Mouse (Mus musculus) splenic B cell, adult 2 months (primary cell): Measurements from ENCODE around the gene Zfp786.
"Not testable (repeated sequence)": the region's sequence is repeated elsewhere in the genome, so short reads cannot be mapped to it uniquely, and the experiment has no call there.

Experiments used
- DNase-seq: peaks from one replicate; pipeline ENCODE4 v3.0.0-alpha.2; 2011; ENCODE audit warnings: low read depth, low spot score
- H3K27me3 ChIP-seq: 2 replicates; pipeline ENCODE4 v1.6.1; 2012; ENCODE audit warnings: mild to moderate bottlenecking, low read length, moderate library complexity, mixed read lengths; ENCODE audit not compliant: control insufficient read depth, poor library complexity, insufficient read depth, severe bottlenecking
- H3K36me3 ChIP-seq: 2 replicates; pipeline ENCODE4 v1.6.1; 2012; ENCODE audit warnings: mild to moderate bottlenecking, low read length, moderate library complexity, mixed read lengths; ENCODE audit not compliant: control insufficient read depth, poor library complexity, insufficient read depth, severe bottlenecking

Gene Zfp786

DNA sequence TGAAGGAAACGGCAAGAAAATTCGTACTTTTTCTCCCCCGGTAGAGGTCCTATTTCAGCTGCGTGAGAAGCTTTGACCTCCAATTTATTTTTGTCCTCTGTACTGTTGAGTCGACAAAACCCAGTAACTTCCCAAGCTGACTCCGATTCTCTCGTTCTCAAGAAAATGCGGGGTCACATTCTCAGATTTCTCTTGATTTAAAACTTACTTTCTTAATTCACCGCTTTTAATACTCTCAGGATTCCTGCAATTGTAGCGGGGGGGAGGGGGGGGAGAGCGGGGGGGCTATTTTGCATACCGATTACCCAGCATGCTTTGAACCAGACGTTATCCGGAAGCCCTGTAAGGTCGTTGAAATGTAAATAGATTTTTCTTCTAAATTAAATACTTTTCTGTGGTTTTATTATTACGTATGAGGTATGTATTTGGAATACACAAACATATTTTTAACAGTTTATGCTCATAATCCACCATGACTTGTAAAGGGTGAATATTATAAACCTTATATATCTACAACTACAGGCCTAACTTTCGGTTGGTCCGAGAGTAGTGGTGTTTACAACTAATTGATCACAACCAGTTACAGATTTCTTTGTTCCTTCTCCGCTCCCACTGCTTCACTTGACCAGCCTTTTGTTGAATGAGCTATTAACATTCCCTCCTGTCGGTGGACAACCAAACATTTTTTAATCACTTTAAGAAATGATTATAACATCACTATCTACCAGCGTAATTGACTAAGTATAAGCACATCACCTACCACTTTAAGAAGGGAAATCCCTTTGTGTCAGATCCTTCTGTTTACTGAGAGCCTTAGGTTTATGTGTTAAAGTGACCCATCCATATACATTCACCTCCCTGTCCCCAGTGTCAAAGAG, 49.3 kb downstream of the Zfp786 start:
- peak; percentile 87 for DNase-seq
- Histone ChIP-seq H3K36me3 (no peaks in the 10 kb centered on the region), H3K27me3 (no peaks in the 10 kb centered on the region)

DNA sequence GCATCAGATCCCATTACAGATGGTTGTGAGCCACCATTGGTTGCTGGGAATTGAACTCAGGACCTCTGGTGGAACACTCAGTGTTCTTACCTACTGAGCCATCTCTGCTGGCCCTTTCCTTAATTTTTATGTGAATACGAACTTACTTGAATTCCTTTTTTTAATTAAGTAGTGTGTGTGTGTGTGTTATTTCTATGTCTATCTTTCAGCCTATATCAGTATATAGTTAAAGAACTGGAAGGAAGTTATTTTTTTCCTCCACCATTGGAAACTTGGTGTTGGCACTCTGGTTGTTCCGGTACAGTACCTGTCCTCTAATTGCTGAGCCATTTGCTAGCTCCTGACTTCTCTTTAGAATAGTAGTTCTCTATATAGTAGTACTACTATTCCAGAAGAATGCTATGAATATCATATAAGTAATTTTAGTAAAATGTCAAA, 50.1 kb downstream of the Zfp786 start:
- Histone ChIP-seq H3K27me3 (no peaks in the 10 kb centered on the region), H3K36me3 (no peaks in the 10 kb centered on the region)
- DNase-seq: peak; percentile 53

DNA sequence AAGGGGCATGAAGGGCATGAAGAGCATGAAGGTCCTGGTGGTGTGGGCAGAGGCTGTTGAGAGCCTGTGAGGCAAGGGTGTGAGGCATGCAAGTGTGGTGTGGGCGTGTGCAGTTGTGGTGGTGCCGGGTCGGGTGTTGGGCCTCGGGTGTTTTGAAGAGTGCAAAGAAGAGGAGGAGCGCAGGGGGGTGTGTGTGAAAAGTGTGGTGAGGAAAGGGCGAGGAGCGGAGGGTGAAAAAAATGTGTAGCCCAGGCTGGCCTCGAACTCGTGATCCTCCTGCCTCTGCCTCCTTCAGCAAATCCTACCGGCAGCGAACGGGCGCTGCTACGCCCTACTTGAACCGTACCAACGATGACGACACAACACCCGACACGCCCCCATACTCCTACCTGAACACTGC, 58.9 kb downstream of the Zfp786 start:
- H3K27me3 ChIP-seq: not testable (repeated sequence)
- peak; percentile 49 for DNase-seq

DNA sequence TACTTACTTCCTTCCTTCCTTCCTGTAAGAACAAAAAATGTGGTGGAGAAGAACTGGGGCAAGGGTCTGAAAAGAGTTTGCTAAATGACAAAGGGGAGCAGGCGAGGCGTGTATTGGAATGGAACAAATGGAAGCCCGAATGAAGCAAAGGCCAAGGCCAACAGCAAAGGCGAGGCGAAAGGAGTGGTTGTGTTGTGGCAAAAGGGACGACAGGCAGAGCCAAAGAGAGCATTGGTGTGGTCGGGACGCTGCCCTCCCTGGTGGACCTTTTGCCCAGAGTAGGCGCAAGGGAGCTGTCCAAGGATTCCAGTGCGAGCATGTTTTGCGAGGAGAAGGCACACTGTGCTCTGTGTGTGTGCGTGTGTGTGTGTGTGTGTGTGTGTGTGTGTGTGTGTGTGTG, 59.6 kb downstream of the Zfp786 start:
- not testable (repeated sequence) for H3K36me3 ChIP-seq, DNase-seq, H3K27me3 ChIP-seq

More for the DNA sequence above, 58.9 kb downstream of the Zfp786 start:
- not testable (repeated sequence) for H3K36me3 ChIP-seq

DNA sequence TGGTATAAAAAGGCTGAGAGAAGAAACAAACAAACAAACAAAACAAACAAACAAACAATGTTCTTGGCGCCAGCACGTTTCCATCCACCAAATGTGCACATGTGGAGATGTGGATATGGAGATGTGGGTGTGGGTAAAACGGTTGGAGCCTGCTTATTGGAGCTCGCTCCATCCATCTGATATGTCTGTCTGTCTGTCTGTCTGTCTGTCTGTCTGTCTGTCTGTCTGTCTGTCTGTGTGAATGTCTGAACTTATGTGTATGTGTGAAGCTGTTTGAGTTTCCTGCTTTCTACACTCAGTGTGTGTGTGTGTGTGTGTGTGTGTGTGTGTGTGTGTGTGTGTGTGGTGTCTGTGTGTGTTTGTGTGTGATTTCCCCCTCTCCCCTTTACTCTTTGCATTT, 60.8 kb downstream of the Zfp786 start:
- not testable (repeated sequence) for DNase-seq, H3K27me3 ChIP-seq, H3K36me3 ChIP-seq
